Mouse (Mus musculus) spleen, postnatal 36 days (tissue): ENCODE measurements around the gene Gm26620.

ENCODE experiments used
- DNase-seq, 2 experiments: peaks; one replicate each; pipeline ENCODE4 v3.0.0; 2022; ENCODE audit warnings: low spot score in 2 of 2, mixed read lengths in 1 of 2

Gm26620 gene

DNA sequence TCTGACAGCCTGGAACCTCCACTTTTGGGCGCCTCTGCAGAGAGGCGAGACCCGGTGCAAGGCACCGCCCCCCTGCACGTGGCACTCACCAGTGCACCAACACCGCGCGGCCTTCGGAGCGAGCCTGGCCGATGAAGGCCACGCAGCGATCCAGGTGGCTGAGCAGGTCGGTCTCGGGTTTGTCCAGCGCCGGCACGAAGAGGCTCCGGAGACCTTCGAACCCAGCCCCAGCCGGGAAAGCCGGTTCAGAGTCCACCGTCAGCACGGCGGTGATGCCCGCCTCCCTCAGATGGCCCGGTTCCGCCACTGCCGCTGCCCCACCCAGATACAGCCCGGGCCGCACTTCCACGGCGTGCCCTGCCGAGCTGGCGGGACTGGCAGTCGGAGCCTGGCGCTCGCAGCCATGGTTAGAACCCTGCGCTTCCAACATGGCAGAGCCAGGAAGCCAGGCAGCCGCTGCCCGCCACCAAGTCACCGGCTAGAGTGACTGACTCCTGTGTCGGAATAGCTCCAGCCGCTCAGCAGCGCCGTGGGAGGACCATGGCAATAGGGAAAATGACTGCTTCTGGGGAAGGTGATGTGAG is at the start of gene Gm26620, which contains the start of gene Dusp12:
Gm26620 (plus strand) TSS at position 88 of the 584 bp plus-strand sequence.
Dusp12 (minus strand) TSS at position 563 of the 584 bp plus-strand sequence.
- DNase-seq = peak; percentile 81 to 83

DNA sequence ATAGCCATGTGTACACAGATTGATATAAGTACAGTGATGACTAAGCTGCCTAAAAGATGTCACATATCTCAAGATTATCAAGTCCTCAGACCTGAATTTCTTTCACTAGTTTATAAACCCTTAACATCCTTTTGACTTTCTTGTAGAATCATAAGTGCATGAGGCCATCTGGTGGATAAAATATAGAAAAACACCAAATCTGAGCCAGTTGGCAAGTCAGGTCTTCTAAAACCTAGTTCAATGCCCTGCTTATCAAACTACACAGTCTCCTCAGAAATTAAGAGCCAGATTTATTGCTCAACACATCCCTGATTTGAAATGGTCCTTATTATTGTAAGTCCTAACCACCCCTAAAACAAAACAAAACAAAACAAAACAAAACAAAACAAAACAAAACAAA is 45.2 kb upstream of the Gm26620 start:
- DNase-seq = no peak

DNA sequence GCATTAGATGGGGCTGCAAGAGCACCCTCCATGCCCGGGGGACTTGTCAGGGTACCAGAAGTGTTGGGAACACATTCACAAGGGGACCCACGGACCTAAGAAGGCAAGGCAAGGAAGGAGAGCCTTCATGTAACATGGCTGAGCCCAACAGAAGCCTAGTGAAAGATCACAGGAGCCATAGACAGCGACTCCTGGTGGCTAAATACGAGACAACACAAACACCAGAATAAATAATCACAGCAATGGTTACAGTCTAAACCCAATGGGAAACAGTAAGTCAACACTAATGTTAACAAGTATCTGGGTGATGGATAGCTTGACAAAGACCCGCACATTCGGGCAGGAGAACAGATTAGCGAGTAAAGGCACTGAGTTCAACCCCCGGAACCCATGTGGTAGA is 40.5 kb upstream of the Gm26620 start:
- DNase-seq = no peak

DNA sequence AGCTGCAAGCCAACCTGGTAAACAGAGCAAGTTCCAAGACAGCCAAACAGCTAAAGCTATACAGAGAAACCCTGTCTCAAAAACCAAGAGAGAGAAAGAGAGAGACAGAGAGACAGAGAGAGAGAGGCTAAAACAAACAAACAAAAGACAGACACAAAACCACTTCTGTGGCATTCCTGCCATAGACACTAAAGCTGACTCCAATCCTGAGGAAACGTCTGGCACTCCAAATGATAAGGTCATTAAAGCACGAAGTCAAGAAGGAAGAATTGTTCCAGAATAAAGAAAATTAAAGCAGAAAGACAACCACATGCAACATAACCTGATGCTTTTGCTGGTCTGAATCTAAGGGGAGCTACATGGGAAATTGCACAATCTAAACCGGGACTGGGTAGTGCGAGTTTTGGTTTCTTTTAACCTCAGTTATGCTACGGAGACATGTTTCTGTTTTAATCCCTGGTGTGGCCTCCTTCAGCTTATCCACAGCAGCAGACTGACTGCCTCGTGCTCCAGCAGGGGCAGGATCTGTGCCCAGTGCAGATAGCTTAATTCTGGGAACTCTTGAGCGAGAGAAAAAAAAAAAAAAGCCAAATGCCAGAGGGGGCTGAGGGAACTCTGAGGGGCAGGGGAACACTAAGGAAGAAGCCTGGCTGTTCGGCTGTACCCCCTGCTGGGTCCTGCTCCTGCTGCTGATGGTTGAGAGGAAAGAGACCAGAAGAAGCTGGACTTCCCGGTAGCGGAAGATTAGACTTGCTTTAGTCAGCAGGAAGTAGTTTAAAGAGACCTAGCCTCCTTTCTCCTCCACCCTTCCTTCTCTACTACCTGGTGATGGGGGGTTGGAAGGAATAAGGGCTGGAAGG is 39.2 kb upstream of the Gm26620 start:
- no peak for DNase-seq

DNA sequence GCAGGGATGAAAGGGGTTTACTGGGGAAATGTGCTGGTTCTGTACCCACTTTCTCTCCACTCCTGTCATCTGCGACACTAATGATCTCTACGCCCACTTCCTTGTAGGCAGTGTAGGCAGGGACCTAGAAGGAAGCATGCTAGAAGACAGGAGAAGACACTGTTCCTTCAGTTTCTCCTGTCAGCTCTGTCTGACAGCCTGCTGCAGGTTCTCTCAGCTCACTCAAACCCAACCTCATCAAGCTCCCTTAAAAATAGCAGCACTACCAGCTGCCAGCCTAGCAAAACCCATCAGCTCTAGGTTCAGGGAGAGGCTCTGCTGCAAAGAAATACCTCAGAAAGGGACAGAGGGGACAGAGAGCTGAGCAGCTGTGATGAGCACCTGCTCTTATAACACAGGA is 34.9 kb upstream of the Gm26620 start:
- no peak for DNase-seq

DNA sequence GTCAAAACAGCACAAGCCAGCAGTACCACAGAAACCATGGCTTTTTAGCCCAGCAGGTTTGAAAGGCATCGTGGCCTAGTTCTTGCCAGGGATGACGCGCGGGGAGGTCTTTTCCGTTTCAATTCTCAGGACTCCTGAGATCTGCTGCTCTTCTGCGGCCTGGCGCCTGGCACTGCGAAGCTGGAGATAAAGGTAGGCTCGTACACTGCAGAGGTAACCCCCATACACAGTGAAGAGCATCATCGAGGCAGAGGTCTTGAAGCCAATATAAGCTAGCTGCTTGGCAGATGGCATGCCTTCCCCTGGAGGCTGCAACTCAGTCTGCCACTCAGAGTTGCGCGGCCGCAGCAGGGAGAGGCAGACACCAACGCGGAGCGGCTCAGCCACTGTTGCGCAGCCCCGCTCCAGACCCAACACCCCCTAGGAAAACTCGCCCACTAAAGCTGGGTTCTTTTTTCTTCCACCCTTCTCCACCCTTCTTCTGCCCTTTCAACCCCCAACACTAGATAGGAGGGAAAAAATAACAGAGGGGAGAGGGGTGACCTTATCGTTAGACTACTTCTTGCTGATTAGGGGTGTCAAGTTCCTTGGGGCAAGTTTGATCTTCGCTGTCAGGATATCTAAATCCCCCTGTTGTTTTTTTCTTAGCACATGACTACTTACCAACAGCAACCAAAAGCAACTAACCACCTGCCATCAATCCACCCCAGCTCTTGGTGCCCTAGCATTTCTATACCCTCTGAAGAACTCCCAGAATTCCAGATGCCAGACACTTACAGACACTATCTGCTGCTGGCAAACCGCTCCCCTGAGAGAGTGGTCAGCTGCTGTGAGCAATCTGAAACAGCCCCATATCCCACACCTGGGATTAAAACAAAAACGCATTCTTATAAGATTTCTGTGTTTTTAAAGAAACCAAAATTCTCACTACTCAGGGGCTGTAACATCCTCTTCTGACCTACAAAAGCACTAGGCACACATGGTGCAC is 33.9 kb upstream of the Gm26620 start:
- DNase-seq = no peak

DNA sequence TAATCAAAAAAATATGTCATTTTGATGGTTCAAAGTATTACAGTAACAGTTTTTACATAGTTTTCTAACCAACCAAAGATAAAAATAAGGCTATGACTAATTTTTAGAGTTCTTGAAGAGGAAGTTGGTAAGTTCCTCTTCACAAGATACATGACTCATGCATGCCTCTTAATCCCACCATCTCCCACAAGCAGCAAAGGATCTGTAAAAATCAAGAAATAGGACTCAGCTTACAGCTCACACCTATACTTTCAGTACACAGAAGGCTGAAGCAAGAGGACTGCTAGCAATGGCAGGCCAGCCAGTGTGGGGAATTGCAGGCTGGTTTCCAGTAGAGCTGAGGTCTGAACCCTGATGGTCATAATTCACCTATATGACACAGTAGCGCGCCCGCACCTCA is 31.3 kb upstream of the Gm26620 start:
- peak; percentile 28 to 44 for DNase-seq

DNA sequence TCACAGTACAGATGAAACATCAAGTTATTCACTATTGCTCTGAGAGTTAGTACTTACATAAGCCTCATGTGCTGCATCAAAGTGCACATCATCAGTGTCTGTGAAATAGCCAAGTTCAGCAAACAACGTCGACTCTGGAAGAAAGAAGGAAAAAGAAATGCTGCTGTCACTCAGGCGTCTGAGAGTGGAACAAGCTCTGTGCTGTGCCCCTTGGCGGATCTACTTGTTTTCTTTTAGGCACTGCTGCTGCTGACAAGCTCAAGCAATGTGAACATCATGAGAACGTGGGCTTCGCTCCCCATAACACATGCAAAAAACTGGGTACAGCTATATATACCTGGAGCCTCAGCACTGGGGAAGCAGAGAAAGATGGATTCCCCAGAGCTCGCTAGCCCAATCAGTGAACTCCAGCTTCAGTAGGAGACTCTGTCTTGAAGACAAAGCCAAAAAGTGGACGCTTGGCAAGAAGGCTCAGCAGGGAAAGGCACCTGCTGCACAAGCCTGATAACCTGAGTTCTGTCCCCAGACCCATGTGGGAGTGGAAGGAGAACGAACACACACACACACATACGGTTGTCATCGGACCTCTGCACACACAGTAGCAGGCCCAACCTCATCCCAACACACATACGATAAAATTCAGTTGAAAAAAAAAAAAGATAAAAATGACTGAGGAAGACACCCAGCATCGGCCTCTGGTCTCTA is 29.7 kb upstream of the Gm26620 start:
- no peak for DNase-seq

DNA sequence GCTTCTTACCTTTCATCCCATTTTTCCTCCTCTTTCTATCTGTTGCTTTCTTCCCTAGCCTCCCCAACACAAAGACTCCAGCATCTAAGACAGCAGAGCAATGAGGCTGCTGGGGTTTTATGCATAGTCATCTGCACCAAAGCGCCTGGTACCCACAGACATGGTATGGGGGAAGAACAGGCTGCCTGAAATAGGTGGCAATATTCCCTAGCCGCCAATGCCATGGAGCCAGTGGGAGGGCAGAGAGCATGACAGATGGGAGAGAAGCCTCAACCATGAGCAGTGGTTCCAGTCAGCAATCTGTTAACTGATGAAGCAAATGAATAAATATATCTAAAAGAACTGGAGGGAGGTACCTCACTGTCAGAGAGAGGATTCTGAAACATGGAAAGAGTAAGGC is 27.5 kb upstream of the Gm26620 start:
- DNase-seq = no peak

DNA sequence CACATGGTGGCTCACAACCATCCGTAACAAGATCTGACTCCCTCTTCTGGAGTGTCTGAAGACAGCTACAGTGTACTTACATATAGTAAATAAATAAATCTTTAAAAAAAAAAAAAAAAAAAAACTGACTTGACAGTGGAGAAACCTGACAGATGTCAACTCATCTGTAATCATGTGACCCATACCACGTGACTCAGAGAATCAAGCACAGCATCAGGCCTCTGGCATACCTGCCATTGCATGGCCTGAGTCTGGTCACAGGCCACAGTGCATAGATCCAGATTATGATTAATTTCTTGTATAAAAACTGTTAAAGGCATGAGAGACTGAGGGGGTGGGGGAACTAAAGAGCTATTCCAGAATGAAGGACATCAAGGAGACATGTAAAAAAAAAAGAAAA is 26.0 kb upstream of the Gm26620 start:
- no peak for DNase-seq

DNA sequence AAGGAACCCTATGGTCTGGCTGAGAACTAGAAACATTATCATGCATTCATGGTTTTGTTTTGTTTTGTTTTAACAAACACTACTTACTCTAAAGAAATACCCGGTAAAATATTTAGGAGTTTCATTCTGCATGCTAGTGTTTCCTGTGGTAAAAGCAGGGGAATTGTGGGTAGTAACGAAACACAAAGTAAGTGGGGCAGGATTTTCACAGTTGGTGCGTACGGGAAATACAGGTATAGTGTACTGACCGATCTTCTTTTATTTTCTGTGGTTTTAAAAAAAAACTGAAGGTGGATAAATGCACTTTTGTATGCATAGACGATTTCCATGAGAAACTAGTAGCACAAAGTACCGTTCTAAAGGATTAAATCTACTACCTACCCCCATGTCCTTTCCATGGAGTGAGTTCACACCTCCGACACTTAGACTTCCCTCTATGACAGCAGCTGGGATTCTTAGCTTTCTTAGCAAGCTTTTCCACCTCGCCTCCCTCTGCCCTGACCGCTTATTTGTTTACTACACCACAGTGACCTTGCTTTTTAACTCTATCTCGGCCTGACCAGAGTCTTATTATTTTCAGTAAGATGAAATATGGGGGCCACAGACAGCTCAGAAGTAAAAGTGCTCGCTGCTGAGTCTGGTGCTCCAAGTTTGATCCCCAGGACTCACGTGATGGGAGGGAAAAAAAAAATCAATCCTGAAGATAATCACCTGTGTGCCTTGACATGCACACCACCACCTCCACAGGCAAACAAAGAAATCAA is 23.0 kb upstream of the Gm26620 start:
- peak in 1 of 2 experiments; percentile 16 for DNase-seq

DNA sequence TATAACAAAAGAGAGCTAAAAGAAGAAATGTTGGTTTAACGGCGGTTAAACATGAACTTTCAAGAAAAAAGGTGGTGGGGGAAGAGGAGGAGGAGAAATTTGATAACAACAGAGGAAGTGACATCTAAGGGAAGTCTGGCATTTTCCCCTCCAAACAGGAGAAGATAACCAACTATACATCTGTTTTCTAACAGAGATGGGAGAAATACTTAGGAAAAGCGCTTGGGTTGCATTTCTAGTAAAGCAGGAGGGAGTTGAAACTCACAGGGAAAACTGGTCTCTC is 22.5 kb upstream of the Gm26620 start:
- no peak for DNase-seq

DNA sequence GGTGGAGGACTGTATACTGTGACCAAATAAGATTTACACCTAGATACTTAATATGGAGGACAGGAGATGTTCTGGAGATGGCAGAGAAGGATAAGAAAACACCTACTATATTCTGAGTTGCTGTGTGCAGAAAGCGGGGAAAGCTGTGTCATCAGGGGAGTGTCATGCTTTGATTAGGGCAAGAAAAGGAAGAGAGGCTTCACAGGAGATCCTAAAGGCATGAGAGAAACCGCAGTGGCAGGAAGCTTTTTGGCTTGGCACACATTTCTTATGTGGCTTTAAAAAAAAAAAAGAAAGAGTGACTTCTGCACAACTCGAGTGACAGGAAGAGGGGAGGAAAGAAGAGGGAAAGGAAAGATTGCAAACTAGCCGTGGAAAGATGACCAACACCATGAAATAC is 21.8 kb upstream of the Gm26620 start:
- peak in 1 of 2 experiments; percentile 20 for DNase-seq

DNA sequence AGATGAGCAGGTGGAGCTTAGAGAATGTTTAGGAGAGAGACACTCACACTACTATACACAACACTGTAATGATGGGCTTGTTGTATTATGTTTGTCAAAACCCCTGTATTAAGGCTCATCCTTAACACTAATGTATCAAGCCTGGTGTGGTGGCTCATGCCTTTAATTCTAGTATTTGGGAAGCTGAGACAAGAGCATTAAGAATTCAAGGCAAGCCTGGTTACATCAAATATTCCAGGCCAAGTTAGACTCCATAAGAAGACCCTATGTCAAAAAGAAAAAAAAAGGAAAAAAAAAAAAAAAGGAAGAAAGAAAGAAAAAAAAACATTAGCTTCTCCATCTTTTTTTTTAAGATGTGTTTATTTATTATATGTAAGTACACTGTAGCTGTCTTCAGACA is 20.6 kb upstream of the Gm26620 start:
- DNase-seq = no peak

DNA sequence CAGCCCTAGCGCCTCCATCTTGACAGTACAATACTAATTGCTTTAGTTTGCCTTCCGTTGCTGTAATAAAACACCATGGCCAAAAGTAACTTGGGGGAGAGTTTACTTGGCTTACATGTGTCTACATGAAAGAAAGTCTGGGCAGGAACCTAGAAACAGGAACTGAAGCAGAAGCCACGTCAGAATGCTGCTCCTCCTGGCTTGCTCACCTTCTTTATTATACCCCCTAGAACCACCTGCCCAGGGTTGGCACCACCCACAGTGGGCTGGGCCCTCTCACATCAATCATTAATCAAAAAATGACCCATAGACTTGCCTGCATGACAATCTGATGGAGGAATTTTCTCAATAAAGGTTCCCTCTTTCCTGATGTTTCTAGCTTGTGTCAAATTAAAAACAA is 20.1 kb upstream of the Gm26620 start:
- peak in 1 of 2 experiments; percentile 18 for DNase-seq

DNA sequence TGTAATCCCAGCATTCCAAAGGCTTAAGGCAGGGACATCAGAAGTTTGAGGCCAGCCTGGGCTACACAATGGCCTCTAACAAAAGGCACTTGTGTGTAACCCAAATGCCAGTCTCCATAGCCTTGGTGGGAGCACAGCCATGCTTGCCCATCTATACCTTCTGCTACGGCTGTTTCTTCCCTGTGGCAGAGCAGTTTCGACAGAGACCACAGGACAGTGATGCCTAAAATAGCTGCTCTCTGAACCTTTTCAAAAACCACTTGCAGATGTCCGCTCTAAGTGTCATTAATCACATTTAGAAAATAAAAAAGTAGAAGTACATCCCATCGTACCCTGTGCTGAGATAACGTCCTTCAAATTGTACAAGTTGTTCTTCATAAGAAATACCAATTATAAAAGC is 19.5 kb upstream of the Gm26620 start:
- DNase-seq = peak in 1 of 2 experiments; percentile 14

DNA sequence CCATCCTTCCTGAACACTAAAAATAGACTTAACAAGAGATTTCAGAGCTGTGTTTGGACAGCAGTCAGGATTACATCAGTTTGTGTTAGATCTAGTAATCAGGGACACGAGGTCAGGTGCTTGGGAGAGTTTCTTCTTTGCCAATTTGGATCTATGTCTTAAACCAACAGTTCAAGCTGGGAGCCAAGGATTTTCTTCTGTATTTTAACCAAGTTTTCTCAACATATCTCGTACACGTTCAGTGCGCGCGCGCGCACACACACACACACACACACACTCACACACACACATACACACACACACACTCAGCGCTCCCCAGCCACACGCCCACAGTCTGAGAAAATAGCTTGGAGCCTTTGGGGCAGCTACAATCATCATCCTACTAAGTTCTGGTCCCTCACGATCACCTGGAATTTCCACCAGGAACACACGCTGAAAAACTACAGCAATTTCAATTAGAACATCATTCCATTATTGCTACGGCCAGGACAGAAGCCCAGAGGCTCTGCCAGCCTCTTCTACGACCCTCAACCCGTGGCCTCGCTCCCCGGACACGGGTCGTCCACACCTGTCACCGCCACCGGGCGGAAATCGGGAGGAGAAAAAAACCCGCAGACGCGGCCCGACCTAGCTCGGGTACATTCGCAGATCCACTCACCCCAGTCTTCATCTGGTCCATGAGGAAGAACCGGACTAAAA is 17.7 kb upstream of the Gm26620 start:
- no peak for DNase-seq

DNA sequence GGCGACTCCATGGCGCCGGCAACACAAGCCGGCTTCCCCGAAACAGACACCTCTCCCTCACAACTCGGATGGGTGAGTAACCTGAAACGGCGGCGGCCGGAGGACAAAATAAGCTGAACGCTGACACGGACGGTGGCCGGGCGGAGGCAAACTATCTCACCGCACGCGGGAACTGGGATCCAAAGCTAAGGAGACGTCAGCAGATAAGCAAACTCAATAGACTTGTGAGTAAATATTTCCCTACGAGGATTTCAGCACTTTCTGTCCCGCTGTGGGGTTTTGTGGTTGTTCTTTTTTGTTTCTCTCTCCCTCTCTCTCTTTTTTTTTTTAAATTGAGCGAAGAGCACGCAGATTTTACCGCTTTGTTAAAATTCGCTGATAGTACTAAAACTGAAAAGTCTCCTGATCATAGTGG is 17.2 kb upstream of the Gm26620 start, which contains the start of gene Atf6:
Atf6 (minus strand) TSS at position 81 of the 415 bp plus-strand sequence.
- peak; percentile 89 to 93 for DNase-seq

DNA sequence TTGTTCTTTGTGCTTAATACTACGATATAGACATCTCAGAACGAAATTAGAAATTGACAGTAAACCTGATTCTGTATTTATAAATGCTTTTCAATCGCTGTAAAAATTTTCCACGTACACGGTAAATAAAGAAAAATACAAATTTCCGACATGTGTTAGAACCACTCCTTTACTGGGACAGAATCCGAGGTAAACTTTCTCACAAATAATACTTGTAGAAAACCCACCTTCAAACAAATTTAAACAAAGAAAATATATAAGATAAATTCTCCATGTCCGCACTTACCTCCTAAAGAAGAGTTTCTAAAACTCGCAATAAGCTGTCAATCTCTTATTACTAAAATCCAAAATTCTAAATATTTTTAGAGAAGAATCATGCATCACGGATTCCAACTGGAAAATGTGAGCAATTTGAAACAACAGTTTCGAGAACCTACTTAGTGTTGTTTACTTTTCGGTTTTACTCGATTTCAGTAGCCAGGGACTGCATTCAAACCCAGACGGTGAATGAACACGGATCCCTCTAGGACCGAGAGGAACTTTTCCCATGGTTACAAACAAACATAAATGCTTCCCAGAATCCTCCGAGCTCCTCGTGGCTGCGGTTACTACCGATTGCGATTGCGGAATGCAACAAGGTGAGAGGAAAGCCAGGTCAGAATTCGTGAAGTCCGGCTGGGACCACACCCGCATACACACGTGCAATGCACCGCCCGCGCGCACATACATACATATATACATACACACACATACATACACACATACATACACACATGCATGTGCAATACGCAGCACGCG is 16.6 kb upstream of the Gm26620 start:
- peak; percentile 47 to 59 for DNase-seq
